Mouse (Mus musculus) spleen, postnatal 10 days (tissue): Measurements from ENCODE around the gene Sp2.

ENCODE experiments used
- DNase-seq, 2 experiments: peaks; one replicate each; pipeline ENCODE4 v3.0.0; 2021 to 2022; ENCODE audit warnings: low spot score in 2 of 2

Sp2 gene

DNA sequence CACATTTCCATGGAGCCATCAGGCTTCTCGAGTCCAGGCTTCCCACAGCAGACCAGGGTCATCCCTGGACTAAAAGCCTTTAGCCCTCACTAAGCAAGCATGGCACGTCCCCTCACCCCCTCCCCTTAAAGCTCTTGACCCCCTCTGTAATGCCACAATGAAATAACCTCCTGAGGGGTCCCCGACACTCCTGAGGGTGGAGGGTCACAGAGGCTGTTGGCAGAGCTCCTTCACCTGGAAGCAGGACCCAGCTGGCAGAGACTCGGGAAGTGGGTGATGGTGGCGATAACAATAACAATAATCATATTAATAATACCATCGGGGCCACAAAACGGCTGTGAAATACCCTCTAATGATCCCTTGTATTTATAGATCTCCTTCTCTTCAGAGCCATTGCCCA lies at the start of gene Sp2:
TSS of gene Sp2 (minus strand) at position 101 of the 400 bp plus-strand sequence.
- no peak for DNase-seq

DNA sequence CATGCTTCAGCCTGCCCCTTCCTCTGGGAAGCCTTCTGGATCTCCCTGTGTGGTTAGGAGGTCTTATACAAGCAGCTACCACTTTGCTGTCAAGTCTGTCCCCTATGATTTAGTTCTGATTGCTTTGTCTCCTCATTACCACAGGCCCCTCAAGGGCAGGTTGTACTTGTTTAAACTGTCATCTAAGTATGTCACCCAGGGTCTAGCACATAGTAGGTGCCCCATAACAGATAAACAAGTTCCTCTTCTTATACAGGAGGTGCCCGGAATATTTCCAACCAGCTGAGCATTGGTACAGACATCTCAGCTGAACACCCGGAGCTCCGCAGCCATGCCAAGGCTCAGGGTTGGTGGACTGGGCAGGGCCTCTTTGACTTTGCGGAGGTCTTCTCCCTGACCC lies 49.7 kb upstream of the Sp2 start:
- no peak for DNase-seq

DNA sequence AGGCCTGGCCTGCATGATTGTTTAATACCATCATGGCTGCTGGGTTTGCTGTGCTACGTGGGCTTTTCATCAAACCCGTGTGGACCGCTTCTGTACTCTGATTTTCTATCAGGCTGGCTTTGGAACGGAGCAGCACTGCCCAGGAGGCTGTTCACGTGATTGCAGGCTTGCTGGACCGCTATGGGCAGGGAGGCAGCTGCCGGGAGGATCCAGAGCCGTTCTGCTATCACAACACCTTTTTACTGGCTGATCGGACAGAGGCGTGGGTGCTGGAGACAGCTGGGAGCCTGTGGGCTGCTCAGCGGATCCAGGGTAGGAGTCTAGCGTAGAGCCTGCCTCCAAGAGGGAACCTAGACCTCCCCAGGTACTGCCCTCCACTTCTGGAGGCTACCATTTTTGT lies 49.2 kb upstream of the Sp2 start:
- DNase-seq: no peak

DNA sequence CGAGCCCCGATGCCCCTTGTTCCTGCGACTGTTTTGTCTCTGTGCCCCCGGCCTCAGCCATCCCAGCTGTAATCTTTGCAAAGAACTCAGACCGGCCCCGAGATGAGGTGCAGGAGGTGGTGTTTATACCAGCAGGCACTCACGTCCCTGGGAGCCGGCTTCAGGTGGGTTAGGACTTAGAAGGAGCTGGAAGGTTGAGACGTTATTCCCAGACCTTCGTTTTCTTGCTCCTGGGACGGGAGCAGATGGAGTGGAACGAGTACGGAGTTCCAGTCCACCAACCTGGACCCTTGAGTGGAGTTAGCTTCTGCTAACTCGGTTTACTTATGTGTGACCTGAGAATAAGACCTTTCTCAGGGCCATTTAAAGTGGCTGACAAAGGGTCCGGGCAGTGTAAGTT lies 47.7 kb upstream of the Sp2 start:
- no peak for DNase-seq

DNA sequence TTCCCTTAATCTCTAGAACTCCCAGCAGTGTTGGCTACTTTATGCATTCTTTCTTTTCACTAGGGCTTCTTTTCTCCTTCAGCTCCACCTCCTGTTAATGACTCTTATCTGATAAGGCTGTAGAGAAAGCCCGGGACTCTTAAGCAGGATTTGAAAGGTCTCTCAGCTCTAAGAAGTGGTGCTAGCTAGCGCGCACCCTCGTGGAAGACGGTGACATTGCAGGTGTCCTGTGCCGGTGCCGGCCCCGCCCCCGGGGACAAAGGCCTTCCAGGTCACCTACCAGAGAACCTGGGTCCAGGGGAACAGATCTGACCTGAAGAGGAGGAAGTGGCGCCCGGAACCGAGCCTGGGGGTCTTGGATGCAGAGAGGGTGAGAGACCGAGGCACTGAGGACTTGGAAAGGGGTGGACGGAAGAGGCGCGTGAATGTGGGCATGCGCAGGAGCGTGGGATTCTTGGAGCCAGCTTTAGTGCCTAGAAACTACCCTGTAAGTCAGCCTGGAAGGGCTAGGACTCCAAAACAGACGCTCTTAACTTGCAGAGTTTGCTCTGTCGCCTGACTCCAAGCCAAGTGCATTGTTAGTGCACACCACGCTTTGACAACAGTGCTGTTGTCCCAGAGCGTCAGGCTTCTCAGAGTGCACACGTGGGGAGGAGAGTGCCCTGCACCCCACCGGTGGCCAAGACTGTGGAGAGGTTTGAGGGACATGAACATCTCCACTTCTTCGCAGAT lies 47.1 kb upstream of the Sp2 start, which contains the start of gene Scrn2:
TSS of gene Scrn2 (plus strand) at position 253 of the 732 bp plus-strand sequence.
- DNase-seq: peak; percentile 87 to 89

DNA sequence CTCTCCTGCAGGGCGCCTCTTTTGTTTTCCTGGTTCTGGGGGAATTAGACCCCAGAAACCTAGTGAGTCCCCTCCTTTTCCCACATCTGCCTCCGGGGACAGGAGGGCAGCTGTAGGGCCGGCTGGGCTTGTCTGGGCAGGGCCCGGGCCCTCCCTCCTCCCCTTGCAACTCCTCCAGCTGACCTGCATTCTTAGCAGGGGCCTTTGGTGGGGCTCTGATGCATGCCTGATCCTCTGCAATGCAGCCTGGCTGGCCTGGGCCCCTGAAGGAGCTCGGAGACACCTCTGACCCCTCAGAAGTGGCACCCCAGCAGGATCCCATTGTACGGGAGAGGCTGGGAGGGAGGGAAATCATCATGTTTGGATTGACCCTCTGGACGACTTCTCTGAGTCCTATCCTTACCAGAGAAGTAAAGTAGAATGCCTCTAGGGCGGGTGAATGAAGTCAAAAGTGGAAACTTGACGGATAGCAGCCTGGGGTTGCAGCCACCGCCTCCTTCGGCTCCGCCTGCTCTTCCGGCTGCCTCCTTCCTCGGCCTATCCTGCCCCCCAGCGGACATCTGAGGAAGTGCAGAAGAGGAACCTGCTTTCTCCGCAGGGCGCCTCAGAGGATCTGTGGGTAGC lies 43.1 kb upstream of the Sp2 start:
- DNase-seq: peak; percentile 84 to 93

DNA sequence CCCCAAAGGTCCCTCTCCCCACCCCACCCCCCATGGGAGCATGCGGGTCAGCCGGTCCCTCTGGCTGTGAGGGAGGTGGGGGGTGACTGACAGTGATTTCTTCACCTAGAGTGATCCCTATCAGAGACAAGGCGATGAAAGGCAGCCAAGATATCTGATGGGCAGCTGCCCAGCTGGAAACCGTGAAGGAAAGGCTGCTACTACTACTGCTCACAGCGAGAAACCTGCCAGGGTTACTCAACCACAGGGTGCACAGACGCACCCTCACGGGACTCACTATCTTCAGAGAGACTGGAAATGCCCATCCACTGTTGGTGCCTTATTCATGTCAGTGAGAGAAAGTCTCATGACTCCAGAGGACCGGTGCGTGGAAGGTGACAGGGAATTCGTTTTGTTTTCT lies 42.2 kb upstream of the Sp2 start:
- DNase-seq: no peak

DNA sequence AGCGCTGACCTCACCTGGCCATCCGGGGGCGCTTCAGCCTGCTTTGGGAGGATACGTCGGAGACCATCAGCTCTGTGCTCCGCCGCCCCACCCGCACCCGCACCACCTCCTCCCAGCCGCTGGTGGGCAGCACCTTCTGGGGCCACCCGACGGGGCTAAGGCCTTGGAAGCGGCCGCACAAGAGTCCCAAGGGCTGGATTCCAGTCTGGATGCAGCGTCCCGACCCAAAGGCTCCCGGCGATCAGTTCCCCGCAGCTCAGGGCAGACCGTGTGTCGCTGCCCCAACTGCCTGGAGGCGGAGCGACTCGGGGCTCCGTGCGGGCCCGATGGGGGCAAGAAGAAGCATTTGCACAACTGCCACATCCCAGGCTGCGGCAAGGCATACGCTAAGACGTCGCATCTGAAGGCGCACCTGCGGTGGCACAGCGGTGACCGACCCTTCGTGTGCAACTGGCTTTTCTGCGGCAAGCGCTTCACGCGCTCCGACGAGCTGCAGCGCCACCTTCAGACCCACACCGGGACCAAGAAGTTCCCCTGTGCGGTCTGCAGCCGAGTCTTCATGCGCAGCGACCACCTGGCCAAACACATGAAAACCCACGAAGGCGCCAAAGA lies 39.2 kb upstream of the Sp2 start:
- DNase-seq: peak; percentile 61 to 85

DNA sequence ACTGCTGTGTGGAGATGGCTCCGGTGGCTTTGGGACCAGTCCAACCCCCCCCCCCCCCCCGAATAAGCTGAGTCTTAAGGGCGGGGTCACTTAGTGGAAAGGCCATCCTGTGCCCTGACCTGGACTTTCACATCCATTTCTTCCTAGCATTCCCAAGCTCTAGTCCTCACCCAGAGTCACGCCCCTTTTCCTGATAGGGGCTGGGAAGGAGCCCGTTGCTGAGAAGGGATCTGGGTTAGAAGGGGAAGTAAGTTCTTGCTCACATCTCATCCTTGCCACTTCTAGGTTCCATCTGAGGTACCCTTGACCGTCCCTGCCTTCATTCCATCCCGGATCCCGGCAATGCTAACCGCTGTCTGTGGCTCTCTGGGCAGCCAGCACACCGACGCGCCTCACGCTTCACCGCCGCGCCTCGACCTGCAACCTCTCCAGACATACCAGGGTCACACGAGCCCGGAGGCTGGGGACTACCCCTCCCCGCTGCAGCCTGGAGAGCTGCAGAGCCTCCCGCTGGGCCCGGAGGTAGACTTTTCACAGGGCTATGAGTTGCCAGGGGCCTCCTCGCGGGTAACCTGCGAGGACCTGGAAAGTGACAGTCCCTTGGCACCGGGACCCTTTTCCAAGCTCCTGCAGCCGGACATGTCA lies 38.5 kb upstream of the Sp2 start:
- no peak for DNase-seq

DNA sequence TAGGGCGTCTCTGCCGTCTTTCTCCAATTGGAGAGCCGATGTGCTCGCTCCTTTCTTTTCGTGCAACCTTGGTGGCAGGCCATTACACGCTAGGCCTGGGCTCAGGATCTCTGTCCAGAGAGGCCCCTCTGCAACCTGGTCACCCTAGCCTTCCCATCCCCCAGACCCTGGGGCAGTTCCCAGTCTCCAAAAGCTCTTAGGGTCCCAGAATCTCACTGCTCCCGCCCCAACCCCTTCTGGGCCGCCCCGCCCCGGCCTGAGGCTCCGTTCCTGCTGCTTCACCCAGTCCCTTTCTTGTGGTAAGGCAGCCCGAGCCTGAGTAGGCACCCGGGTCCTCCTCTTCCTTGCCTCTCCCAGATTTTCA lies 36.6 kb upstream of the Sp2 start:
- DNase-seq: no peak

DNA sequence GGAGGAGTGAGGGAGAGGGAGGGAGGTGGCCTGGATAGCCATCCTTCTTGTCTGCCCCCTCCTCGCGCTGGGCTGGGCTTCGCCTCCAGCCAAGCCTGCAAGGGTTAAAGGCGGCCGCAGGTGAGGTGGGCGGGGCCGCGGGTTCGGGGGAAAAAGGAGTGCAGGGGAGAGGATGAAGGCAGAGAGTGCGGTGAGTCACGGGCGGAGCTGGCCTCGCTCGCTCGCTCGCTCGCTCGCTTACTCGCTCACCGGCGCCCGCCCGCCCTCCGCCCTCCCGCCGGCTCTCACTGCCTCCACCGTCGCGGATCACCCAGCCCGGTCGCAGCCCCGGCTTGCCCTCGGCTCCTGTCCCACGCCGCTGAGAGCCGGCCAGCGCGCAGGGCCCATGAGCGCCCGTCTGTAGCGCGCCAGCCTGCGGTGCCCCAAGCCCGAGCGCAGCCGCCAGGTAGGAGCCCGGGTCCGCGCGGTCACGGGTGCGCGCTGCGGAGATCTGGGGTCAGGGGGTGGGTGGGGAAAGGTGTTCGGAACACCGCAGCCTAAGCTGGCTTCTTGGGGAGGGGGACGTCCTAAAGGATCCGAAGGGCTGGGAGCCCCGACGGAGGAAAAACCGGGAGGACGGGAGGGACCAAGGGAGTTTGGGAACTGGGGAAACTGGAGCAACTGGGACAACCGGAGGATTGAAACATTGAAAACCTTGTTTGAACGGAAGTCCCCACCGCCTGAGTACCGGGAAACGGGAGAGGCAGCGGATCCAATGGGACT lies 36.0 kb upstream of the Sp2 start:
- DNase-seq: no peak

DNA sequence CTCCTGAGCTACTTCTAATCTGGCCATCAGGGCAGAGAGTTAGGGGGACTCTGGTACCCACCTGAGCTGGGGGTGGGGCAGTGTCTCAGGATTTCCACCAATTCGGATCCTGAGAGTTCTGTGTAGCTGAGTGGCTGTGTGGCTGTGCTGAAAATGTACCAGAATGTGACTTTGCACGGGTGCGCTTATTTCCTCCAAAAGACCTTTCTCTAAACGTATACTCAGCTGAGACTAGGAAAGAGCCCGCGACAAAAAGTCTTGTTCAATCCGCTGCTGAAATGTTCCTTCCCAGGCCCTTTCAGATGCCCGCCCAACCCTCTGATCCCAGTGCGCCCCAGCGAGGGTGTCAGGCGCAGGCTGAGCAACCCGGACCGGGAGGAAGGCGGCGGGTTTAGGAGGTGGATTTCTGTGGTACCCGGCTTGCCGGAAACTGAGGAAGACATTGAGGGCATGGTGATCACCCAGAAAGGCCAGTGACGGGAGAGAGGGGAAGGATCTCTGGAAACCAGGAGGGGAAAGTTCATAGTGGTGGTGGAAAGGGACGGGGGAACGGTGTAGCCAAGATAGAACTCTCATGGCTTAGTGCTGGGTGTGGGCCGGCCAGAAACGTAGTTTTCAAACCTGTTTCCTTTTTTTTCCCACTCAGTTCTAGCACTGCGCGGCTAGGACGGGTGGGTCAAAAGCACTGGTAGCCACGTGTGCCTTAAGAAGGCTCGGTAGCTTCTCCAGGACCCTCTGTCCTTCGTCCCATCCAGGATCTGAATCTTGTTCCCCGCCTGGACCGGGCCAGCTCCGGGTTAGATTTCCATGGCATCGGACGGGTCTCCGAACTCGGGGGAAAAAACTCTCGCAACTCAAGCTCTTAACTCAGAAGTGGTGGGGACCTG lies 35.2 kb upstream of the Sp2 start:
- DNase-seq: no peak

DNA sequence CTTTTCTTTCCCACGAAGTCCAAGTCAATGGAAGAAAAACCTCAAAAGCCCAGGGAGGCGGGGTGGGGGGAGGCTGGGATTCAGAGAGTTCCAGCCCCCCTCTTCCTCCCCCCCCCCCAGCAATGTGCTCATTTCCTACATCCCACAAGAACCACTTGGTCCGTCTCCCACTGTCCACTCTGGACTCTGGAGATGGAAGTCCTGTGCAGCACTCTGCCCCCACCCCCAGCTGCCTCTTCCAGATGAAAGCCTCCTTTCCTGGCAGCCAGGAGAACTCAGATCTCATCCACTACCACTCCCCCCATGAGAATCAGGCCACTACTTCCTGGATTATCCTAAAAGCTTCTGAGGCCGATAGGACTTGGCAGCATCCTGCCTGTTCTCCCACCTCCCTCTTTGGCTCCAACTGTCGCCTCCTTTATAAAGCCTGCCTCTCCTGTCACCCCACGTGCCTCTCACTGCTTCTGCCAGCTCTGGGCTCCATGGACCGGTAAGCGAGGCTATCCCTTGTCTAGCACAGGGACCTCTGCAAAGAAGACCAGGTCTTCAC lies 30.4 kb upstream of the Sp2 start, which contains the start of gene Sp6:
TSS of gene Sp6 (plus strand) at position 274 of the 550 bp plus-strand sequence.
- DNase-seq: no peak

DNA sequence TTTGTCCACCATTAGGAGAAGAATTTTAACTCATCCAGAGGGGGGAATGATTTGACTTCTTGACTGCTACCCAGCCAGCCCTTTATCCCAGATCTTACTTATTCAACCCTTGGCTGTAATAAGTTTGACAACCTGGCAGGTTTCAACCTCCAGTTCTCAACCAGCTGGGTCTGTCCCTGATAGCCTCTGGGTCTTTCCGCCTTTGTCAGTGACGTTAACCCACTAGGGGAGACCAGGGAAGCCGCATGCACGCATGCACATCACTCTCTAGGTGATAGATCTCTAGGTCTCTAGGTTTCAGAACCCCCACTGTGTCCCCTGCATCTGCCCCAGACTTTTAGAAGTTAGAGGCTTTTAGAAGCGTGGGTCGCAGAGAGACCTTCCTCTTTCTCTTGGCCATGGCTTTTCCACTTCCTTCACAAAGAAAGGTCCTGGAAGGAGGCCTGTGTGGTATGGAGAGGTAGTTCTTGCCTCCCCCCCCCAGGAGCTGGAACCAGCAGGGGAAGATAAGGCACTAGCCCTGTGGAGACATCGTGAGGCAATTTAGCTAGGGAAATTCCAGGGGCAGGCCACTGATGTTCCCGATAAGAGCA lies 26.5 kb upstream of the Sp2 start:
- no peak for DNase-seq

DNA sequence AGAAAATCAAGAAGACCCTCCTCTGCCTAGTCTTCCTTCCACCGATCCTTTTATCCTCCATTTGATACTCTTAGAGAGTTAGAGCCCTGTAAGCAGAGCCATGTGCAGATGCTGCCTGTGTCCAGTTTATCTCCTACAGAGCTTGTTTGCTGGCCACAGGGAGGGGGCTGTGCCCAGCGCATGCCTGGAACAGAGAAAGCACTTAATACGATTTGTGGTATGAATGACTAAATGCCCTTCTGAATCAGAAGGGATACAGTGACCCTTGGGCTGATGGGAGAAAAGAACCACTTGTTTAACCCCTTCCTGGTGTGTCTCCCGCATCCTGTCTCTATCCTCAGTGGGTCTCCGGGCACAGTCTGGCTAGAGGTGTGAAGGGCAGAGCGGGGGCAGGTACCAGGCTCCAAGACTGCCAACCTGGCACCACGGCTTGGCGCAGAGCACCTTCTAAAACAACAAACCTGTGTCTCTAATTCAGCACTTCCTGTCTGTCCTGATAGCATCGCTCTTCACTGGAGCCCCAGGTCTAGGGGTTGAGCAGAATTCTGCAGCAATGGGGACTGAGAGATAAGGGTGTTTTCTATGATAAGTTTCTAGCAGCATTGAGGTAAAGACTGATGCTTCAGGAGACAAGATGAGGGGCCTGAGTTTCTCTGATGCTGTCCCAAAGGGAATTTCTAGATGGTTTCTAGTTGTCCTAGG lies 24.5 kb upstream of the Sp2 start:
- no peak for DNase-seq

DNA sequence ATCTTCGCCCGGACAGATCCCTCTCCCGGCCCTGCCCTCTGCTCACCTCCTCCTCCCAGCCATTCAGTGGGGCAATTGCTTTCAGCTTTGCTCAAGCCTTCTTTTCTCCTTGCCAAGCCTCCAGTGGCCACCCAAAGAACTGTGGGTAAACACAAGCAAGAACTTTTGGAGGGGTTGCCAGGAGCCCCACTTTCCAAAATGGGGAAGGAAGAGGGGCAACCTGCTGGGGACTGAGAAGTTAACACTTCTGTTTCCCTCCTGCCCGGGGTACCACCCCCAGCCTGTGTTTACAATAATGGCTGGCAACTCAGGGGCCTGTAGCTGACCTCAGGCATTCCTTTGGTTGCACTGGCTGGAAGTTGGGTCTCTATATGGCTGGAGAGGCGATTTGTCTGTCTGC lies 20.4 kb upstream of the Sp2 start:
- no peak for DNase-seq

DNA sequence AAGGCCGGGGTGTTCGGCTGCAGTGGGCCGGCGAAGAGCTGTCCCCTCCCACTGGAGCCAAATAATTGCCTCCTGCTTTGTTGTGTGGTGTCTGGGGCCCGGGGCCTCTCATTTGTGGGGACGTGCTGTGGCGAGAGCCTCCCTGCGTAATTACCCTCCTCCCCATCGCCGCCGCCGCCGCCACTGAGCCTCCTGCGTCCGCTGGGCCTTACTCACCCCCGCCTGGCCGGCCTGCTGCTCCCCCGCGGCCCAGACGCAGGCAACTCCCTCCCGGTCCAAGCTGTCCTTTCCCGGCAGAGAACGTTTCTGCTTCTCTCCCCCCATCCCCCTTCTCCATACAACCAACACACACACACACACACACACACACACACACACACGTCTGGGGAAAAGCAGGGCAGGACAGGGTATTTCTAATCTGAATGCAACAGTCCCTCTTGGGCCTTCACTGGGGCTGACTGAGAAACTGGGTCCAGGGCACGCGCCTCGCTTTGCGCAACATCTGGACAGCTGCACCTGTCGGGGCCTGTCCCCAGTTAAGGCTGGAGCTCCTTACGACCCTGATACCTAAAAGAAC lies 14.7 kb upstream of the Sp2 start:
- DNase-seq: peak in 1 of 2 experiments; percentile 33

DNA sequence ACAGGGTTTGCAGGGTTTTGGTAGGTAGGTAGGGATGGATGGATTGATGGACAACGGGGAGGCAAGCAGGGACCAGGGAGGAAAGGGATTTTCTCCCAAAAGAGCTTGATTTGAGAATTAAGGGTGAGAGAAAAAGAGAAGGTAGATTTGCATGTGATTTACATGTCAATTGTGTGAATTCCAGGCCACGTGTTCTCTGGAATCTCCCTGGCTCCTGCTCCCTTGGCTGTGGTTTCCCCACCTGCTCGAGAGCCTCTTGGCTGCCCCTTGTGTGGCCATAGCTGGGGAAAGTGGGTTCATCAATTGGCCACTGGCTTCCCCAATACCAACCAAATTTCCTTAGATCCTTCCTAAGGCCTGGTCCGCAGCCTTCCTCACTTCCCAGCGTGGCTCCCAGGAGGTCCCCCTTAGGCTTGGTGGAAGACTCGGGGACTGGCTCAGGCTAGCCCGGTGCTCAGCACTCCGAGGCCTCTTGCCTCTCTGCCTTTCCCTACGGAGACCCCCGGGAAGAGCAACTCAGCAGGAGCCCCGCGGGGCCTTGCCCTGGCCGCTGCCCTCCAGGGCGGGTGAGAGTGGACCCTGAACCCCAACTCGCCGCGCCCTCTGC lies 14.1 kb upstream of the Sp2 start:
- DNase-seq: no peak
